Comparison of ENCODE assay signal across 19 mouse cellular contexts in the genomic region with DNA sequence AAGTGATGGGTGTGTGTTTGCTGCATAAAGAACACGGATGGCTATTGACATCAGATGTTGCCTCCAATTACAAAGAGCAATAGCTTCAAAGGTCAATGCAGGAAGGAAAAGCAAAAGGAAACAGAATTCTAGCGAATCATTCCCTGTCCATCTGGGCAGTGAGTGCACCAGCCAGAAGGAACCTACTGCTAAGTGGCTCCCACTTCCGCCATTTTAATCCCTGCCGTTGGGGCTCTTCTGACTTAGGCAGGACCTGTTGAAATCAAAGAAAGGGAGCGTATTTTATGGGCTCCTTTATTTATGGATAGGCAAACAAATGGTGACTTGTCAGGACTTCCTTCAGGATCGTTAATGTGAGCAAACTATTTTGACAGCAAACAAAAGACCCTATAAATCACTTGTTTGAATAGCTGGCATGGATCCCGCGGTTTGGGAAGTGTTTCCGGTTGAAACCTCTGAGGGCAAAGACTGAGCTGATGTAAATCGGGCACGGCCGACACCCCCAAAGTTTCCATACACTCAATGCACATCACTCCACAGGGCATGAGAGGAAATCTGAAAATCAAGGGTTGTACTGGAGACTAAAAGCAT. TPM values are rescaled to one million over a fixed set of nuclear protein-coding genes. Genes with fewer than 3 reads are reported as not detected.
DNase-seq lines count a peak whose midpoint lies in the region; ATAC-seq and TF ChIP-seq lines count a peak whose summit lies in the region.
"Had no signal": no experiment of that assay in that cellular context is flagged by ENCODE, and none has a peak within 500 bp of the region (broad histone marks: within the 10 kb centered on the region; RNA-seq: fewer than 3 reads in every experiment).

No protein-coding gene starts in this region.

- WGBS in lung, postnatal 0 days: 25% methylated on average over 12 of the region's 12 CpGs
- WGBS in intestine, embryonic 15.5 days: 34% methylated on average over 12 of the region's 12 CpGs
- 13% methylated on average over 12 of the region's 12 CpGs for WGBS in neural tube, embryonic 15.5 days
- 50% methylated on average over 12 of the region's 12 CpGs for WGBS in hindbrain, embryonic 12.5 days

- no peak for TF ChIP-seq CTCF in lung, postnatal 0 days (IDR thresholded peaks at IDR 0.05)

- peak; percentile 31; the same call in 1 of the 2 replicates for TF ChIP-seq EP300 in lung, postnatal 0 days (IDR thresholded peaks at IDR 0.05)

- peak; percentile 35 for DNase-seq in lung, postnatal 0 days (ENCODE audit: low spot score)
- no peak for DNase-seq in lung, postnatal 25 days (ENCODE audit: low spot score)
- peak; percentile 46 for DNase-seq in kidney, postnatal 14 days
- no peak for DNase-seq in adrenal gland, postnatal 10 days
- DNase-seq: cerebellum, adult 9-11 months; gastrocnemius, postnatal 14 days; right cerebral cortex, postnatal 25 days; thymus, postnatal 14 days had no signal

- peak overlapping the region; percentile 11 for H3K4me2 ChIP-seq in lung, postnatal 0 days (replicated peaks; ENCODE audit: low read depth, low read length)
- peak overlapping the region; percentile 5; the same call in 1 of the 2 replicates for H3K4me2 ChIP-seq in intestine, embryonic 15.5 days (replicated peaks)
- peak overlapping the region; percentile 21 for H3K4me2 ChIP-seq in neural tube, embryonic 15.5 days
- H3K4me2 ChIP-seq in hindbrain, embryonic 12.5 days (replicated peaks): no peak overlapping the region
- H3K4me2 ChIP-seq: forebrain, embryonic 15.5 days had no signal

- H3K9me3 ChIP-seq in lung, postnatal 0 days (ENCODE audit: low read length): no peaks in the 10 kb centered on the region
- no peaks in the 10 kb centered on the region for H3K9me3 ChIP-seq in intestine, embryonic 15.5 days
- no peaks in the 10 kb centered on the region for H3K9me3 ChIP-seq in neural tube, embryonic 15.5 days (replicated peaks)
- no peaks in the 10 kb centered on the region for H3K9me3 ChIP-seq in hindbrain, embryonic 12.5 days (replicated peaks)
- H3K9me3 ChIP-seq: forebrain, embryonic 15.5 days; heart, embryonic 10.5 days; hindbrain, embryonic 10.5 days had no signal

- peaks cover 4% of the 10 kb centered on the region; the same call in 1 of the 2 replicates for H3K36me3 ChIP-seq in lung, postnatal 0 days (ENCODE audit: insufficient read depth, low read length)
- peaks cover 3% of the 10 kb centered on the region; the same call in 1 of the 2 replicates for H3K36me3 ChIP-seq in intestine, embryonic 15.5 days
- H3K36me3 ChIP-seq in neural tube, embryonic 15.5 days: peaks cover 12% of the 10 kb centered on the region
- peaks cover 11% of the 10 kb centered on the region; the same call in 1 of the 2 replicates for H3K36me3 ChIP-seq in hindbrain, embryonic 12.5 days

- H3K27ac ChIP-seq in lung, postnatal 0 days (ENCODE audit: low read length): no peak overlapping the region
- no peak overlapping the region for H3K27ac ChIP-seq in intestine, embryonic 15.5 days
- no peak overlapping the region for H3K27ac ChIP-seq in neural tube, embryonic 15.5 days (replicated peaks)
- no peak overlapping the region for H3K27ac ChIP-seq in hindbrain, embryonic 12.5 days
- H3K27ac ChIP-seq: forebrain, embryonic 15.5 days; heart, embryonic 10.5 days; hindbrain, embryonic 10.5 days had no signal

- ATAC-seq in lung, postnatal 0 days: no peak; the same call in 1 of the 2 replicates
- ATAC-seq in intestine, embryonic 15.5 days: peak; percentile 50
- no peak for ATAC-seq in neural tube, embryonic 15.5 days (ENCODE audit: low FRiP score)
- no peak for ATAC-seq in hindbrain, embryonic 12.5 days (ENCODE audit: low FRiP score)
- ATAC-seq: forebrain, embryonic 15.5 days; midbrain, embryonic 16.5 days had no signal

- H3K4me1 ChIP-seq in lung, postnatal 0 days (ENCODE audit: insufficient read depth, low read depth, low read length): no peaks in the 10 kb centered on the region
- H3K4me1 ChIP-seq in intestine, embryonic 15.5 days (replicated peaks): 0 out of 2 replicates have a peak, but pooled peaks cover 13% of the 10 kb centered on the region
- H3K4me1 ChIP-seq in neural tube, embryonic 15.5 days: 0 out of 2 replicates have a peak, but pooled peaks cover 4% of the 10 kb centered on the region
- peaks cover 6% of the 10 kb centered on the region; the same call in 1 of the 2 replicates for H3K4me1 ChIP-seq in hindbrain, embryonic 12.5 days
- H3K4me1 ChIP-seq: forebrain, embryonic 15.5 days; heart, embryonic 10.5 days had no signal

- no peak overlapping the region for H3K9ac ChIP-seq in lung, postnatal 0 days (replicated peaks; ENCODE audit: low read depth)
- H3K9ac ChIP-seq in intestine, embryonic 15.5 days: no peak overlapping the region
- H3K9ac ChIP-seq in neural tube, embryonic 15.5 days (replicated peaks): no peak overlapping the region
- no peak overlapping the region for H3K9ac ChIP-seq in hindbrain, embryonic 12.5 days
- H3K9ac ChIP-seq: forebrain, embryonic 15.5 days had no signal

- no peaks in the 10 kb centered on the region for H3K27me3 ChIP-seq in lung, postnatal 0 days (replicated peaks; ENCODE audit: insufficient read depth, low read length)
- H3K27me3 ChIP-seq in intestine, embryonic 15.5 days (replicated peaks): no peaks in the 10 kb centered on the region
- H3K27me3 ChIP-seq in neural tube, embryonic 15.5 days (replicated peaks): no peaks in the 10 kb centered on the region
- no peaks in the 10 kb centered on the region for H3K27me3 ChIP-seq in hindbrain, embryonic 12.5 days
- H3K27me3 ChIP-seq: forebrain, embryonic 15.5 days had no signal

- no peak overlapping the region for H3K4me3 ChIP-seq in lung, postnatal 0 days (ENCODE audit: low read depth, low read length)
- H3K4me3 ChIP-seq in intestine, embryonic 15.5 days (replicated peaks): no peak overlapping the region
- H3K4me3 ChIP-seq in neural tube, embryonic 15.5 days (replicated peaks): no peak overlapping the region
- no peak overlapping the region for H3K4me3 ChIP-seq in hindbrain, embryonic 12.5 days
- H3K4me3 ChIP-seq: forebrain, embryonic 15.5 days; heart, embryonic 10.5 days; hindbrain, embryonic 10.5 days had no signal

RNA-seq across cellular contexts. Expression of a gene that starts 27.1 kb away (rescaled TPM):
- polyA plus RNA-seq in lung, postnatal 0 days (2015; fragmentation: Nextera tagmentation; extraction: Ambion mirVana): 61.3 and 71.6 TPM in 2 replicates
- polyA plus RNA-seq in intestine, embryonic 15.5 days (2015; fragmentation: Nextera tagmentation; extraction: Ambion mirVana): 14.4 and 16.8 TPM in 2 replicates
- polyA plus RNA-seq in neural tube, embryonic 15.5 days (2015; fragmentation: Nextera tagmentation; extraction: Ambion mirVana): 0.97 and 2.2 TPM in 2 replicates
- 3.2 and 3.8 TPM in 2 replicates for polyA plus RNA-seq in hindbrain, embryonic 12.5 days (2016; fragmentation: Nextera tagmentation; extraction: Ambion mirVana)
- total RNA-seq in adrenal gland, postnatal 10 days (2021): 1 to 10 TPM; 4.9 to 5.7 TPM
- total RNA-seq: gastrocnemius, postnatal 14 days had no signal
- polyA plus RNA-seq: forebrain, embryonic 15.5 days had no signal

RNA-seq across cellular contexts. Expression of a gene that starts 30.9 kb away (rescaled TPM):
- polyA plus RNA-seq in lung, postnatal 0 days (2015; fragmentation: Nextera tagmentation; extraction: Ambion mirVana): 49.0 and 50.0 TPM in 2 replicates
- 21.5 and 22.1 TPM in 2 replicates for polyA plus RNA-seq in intestine, embryonic 15.5 days (2015; fragmentation: Nextera tagmentation; extraction: Ambion mirVana)
- 32.4 and 36.3 TPM in 2 replicates for polyA plus RNA-seq in neural tube, embryonic 15.5 days (2015; fragmentation: Nextera tagmentation; extraction: Ambion mirVana)
- 29.9 and 33.4 TPM in 2 replicates for polyA plus RNA-seq in hindbrain, embryonic 12.5 days (2016; fragmentation: Nextera tagmentation; extraction: Ambion mirVana)
- 10 to 100 TPM; 11.9 to 12.0 TPM for total RNA-seq in adrenal gland, postnatal 10 days (2021)

RNA-seq across cellular contexts. Expression of a gene that starts 55.5 kb away (rescaled TPM):
- polyA plus RNA-seq in lung, postnatal 0 days (2015; fragmentation: Nextera tagmentation; extraction: Ambion mirVana): not detected in 2 replicates
- polyA plus RNA-seq in intestine, embryonic 15.5 days (2015; fragmentation: Nextera tagmentation; extraction: Ambion mirVana): not detected in 2 replicates
- not detected in 2 replicates for polyA plus RNA-seq in neural tube, embryonic 15.5 days (2015; fragmentation: Nextera tagmentation; extraction: Ambion mirVana)
- polyA plus RNA-seq in hindbrain, embryonic 12.5 days (2016; fragmentation: Nextera tagmentation; extraction: Ambion mirVana): not detected in 2 replicates
- not detected for total RNA-seq in adrenal gland, postnatal 10 days (2021)
- total RNA-seq: gastrocnemius, postnatal 14 days; layer of hippocampus, adult 18-20 months; left cerebral cortex, adult 8-10 months had no signal
- polyA plus RNA-seq: embryonic facial prominence, embryonic 14.5 days; forebrain, embryonic 15.5 days; heart, embryonic 10.5 days; hindbrain, embryonic 10.5 days; liver, embryonic 16.5 days; midbrain, embryonic 16.5 days had no signal

RNA-seq across cellular contexts. Expression of a gene that starts 59.9 kb away (rescaled TPM):
- polyA plus RNA-seq in lung, postnatal 0 days (2015; fragmentation: Nextera tagmentation; extraction: Ambion mirVana): 19.2 and 23.6 TPM in 2 replicates
- 6.8 and 7.6 TPM in 2 replicates for polyA plus RNA-seq in intestine, embryonic 15.5 days (2015; fragmentation: Nextera tagmentation; extraction: Ambion mirVana)
- 5.9 and 6.0 TPM in 2 replicates for polyA plus RNA-seq in neural tube, embryonic 15.5 days (2015; fragmentation: Nextera tagmentation; extraction: Ambion mirVana)
- 13.9 and 15.4 TPM in 2 replicates for polyA plus RNA-seq in hindbrain, embryonic 12.5 days (2016; fragmentation: Nextera tagmentation; extraction: Ambion mirVana)
- total RNA-seq in adrenal gland, postnatal 10 days (2021): 10 to 100 TPM; 31.6 to 36.3 TPM

Comparison
In these comparisons a context has a peak if more than half of its experiments do, and no peak if none do; other contexts are left out.
1. DNase-seq: peak in lung, postnatal 0 days (single experiment) and kidney, postnatal 14 days (single experiment); none in lung, postnatal 25 days (single experiment) and adrenal gland, postnatal 10 days (single experiment).